In genomic region chr4:107597226-107597897, GRCm38 (mm10) we compare ENCODE assay signal across 14 mouse cellular contexts.
DNase-seq lines count a peak whose midpoint lies in the region; ATAC-seq and TF ChIP-seq lines count a peak whose summit lies in the region.
"Had no signal": no experiment of that assay in that cellular context is flagged by ENCODE, and none has a peak within 500 bp of the region (broad histone marks: within the 10 kb centered on the region; RNA-seq: fewer than 3 reads in every experiment).

No protein-coding gene starts in this region.

- ATAC-seq in heart, embryonic 13.5 days (ENCODE audit: extremely low read depth, insufficient number of reproducible peaks, low FRiP score, low TSS enrichment), result no peak
- no peak for ATAC-seq in kidney, embryonic 16.5 days (ENCODE audit: low FRiP score, low TSS enrichment)
- no peak for ATAC-seq in embryonic facial prominence, embryonic 12.5 days (ENCODE audit: insufficient number of reproducible peaks, insufficient read depth, low FRiP score, low TSS enrichment)
- peak; percentile 56 for ATAC-seq in liver, postnatal 0 days
- ATAC-seq: forebrain, embryonic 16.5 days had no signal

- no peak for DNase-seq in heart, postnatal 36 days
- DNase-seq in kidney, adult 18-20 months, result no peak
- DNase-seq in liver, postnatal 0 days, result no peak
- DNase-seq in adrenal gland, postnatal 4 days (ENCODE audit: low spot score in 2 of 2), result no peak
- no peak for DNase-seq in B cell, adult 2 months
- DNase-seq: gastrocnemius, postnatal 10 days; left cerebral cortex, postnatal 4 days; lung, postnatal 14 days; right cerebral cortex, postnatal 4 days; thymus, postnatal 25 days had no signal

- H3K4me3 ChIP-seq in heart, embryonic 13.5 days, result no peak overlapping the region
- H3K4me3 ChIP-seq in kidney, embryonic 16.5 days (ENCODE audit: low read length), result no peak overlapping the region
- H3K4me3 ChIP-seq in embryonic facial prominence, embryonic 12.5 days, result no peak overlapping the region
- H3K4me3 ChIP-seq in liver, postnatal 0 days (ENCODE audit: low read depth, low read length), result no peak overlapping the region

- peaks cover 12% of the 10 kb centered on the region; the same call in 1 of the 2 replicates for H3K27me3 ChIP-seq in heart, embryonic 13.5 days (replicated peaks)
- no peaks in the 10 kb centered on the region; the same call in 1 of the 2 replicates for H3K27me3 ChIP-seq in kidney, embryonic 16.5 days (ENCODE audit: insufficient read depth, low read length)
- H3K27me3 ChIP-seq in embryonic facial prominence, embryonic 12.5 days, result no peaks in the 10 kb centered on the region
- H3K27me3 ChIP-seq in liver, postnatal 0 days (ENCODE audit: insufficient read depth, low read length), result no peaks in the 10 kb centered on the region

- TF ChIP-seq CTCF in liver, postnatal 0 days (IDR thresholded peaks at IDR 0.05; ENCODE audit: low read depth), result peak; percentile 29

- WGBS in heart, embryonic 13.5 days, result 36% methylated on average over 9 of the region's 9 CpGs
- WGBS in kidney, embryonic 16.5 days, result 38% methylated on average over 9 of the region's 9 CpGs
- 19% methylated on average over 9 of the region's 9 CpGs for WGBS in embryonic facial prominence, embryonic 12.5 days
- WGBS in liver, postnatal 0 days (ENCODE audit: insufficient replicate concordance), result 57% methylated on average over 9 of the region's 9 CpGs

- H3K4me2 ChIP-seq in heart, embryonic 13.5 days, result peak overlapping the region; percentile 58
- 0 out of 2 replicates have a peak overlapping the region, but pooled peaks have one; percentile 14 for H3K4me2 ChIP-seq in kidney, embryonic 16.5 days (replicated peaks; ENCODE audit: low read depth, low read length)
- 0 out of 2 replicates have a peak overlapping the region, but pooled peaks have one; percentile 11 for H3K4me2 ChIP-seq in embryonic facial prominence, embryonic 12.5 days (replicated peaks)
- no peak overlapping the region for H3K4me2 ChIP-seq in liver, postnatal 0 days (ENCODE audit: low read depth, low read length)

- H3K9ac ChIP-seq in heart, embryonic 13.5 days, result peak overlapping the region; percentile 71
- peak overlapping the region; percentile 34 for H3K9ac ChIP-seq in kidney, embryonic 16.5 days (replicated peaks; ENCODE audit: low read length)
- H3K9ac ChIP-seq in embryonic facial prominence, embryonic 12.5 days, result no peak overlapping the region
- H3K9ac ChIP-seq in liver, postnatal 0 days (replicated peaks), result no peak overlapping the region

- intact Hi-C loops in heart, postnatal 36 days (cut with DNase I), result no loop called here

- H3K9me3 ChIP-seq in heart, embryonic 13.5 days, result no peaks in the 10 kb centered on the region
- no peaks in the 10 kb centered on the region for H3K9me3 ChIP-seq in kidney, embryonic 16.5 days (ENCODE audit: low read length)
- H3K9me3 ChIP-seq in embryonic facial prominence, embryonic 12.5 days, result no peaks in the 10 kb centered on the region
- no peaks in the 10 kb centered on the region for H3K9me3 ChIP-seq in liver, postnatal 0 days (ENCODE audit: low read length)

- no peak for TF ChIP-seq EP300 in liver, postnatal 0 days (IDR thresholded peaks at IDR 0.05; ENCODE audit: low read depth)

- H3K36me3 ChIP-seq in heart, embryonic 13.5 days, result no peaks in the 10 kb centered on the region
- H3K36me3 ChIP-seq in kidney, embryonic 16.5 days (ENCODE audit: insufficient read depth, low read length), result no peaks in the 10 kb centered on the region
- no peaks in the 10 kb centered on the region for H3K36me3 ChIP-seq in embryonic facial prominence, embryonic 12.5 days
- no peaks in the 10 kb centered on the region for H3K36me3 ChIP-seq in liver, postnatal 0 days (replicated peaks; ENCODE audit: insufficient read depth, low read length)

- peaks cover 26% of the 10 kb centered on the region for H3K4me1 ChIP-seq in heart, embryonic 13.5 days
- H3K4me1 ChIP-seq in kidney, embryonic 16.5 days (ENCODE audit: insufficient read depth, low read length), result peaks cover 23% of the 10 kb centered on the region
- H3K4me1 ChIP-seq in embryonic facial prominence, embryonic 12.5 days, result peaks cover 28% of the 10 kb centered on the region
- H3K4me1 ChIP-seq in liver, postnatal 0 days (ENCODE audit: insufficient read depth), result no peaks in the 10 kb centered on the region

- peak overlapping the region; percentile 66 for H3K27ac ChIP-seq in heart, embryonic 13.5 days (replicated peaks)
- peak overlapping the region; percentile 54; the same call in 1 of the 2 replicates for H3K27ac ChIP-seq in kidney, embryonic 16.5 days (ENCODE audit: low read length)
- peak overlapping the region; percentile 74 for H3K27ac ChIP-seq in embryonic facial prominence, embryonic 12.5 days
- H3K27ac ChIP-seq in liver, postnatal 0 days (ENCODE audit: low read depth), result no peak overlapping the region

Comparison
In these comparisons a context has a peak if more than half of its experiments do, and no peak if none do; other contexts are left out.
1. H3K9ac ChIP-seq: peak in heart, embryonic 13.5 days (single experiment) and kidney, embryonic 16.5 days (single experiment); none in embryonic facial prominence, embryonic 12.5 days (single experiment) and liver, postnatal 0 days (single experiment).